Mouse (Mus musculus) adrenal gland, adult 8-10 months (tissue): ENCODE results near the gene Zc3hc1. TPM values are rescaled to one million over a fixed set of nuclear protein-coding genes. Genes with fewer than 3 reads are reported as not detected.

ENCODE experiments used
- DNase-seq: peaks from one replicate; pipeline ENCODE4 v3.0.0; 2022
- total RNA-seq, 4 experiments: library from RNA; stranded (reverse); gene quantifications; 2 replicates each; pipeline ENCODE4 v1.2.4; 2022

Zc3hc1 gene
- total RNA-seq, 4 experiments from 2014 or later: 22.0 to 23.9 (median 22.7) TPM

DNA sequence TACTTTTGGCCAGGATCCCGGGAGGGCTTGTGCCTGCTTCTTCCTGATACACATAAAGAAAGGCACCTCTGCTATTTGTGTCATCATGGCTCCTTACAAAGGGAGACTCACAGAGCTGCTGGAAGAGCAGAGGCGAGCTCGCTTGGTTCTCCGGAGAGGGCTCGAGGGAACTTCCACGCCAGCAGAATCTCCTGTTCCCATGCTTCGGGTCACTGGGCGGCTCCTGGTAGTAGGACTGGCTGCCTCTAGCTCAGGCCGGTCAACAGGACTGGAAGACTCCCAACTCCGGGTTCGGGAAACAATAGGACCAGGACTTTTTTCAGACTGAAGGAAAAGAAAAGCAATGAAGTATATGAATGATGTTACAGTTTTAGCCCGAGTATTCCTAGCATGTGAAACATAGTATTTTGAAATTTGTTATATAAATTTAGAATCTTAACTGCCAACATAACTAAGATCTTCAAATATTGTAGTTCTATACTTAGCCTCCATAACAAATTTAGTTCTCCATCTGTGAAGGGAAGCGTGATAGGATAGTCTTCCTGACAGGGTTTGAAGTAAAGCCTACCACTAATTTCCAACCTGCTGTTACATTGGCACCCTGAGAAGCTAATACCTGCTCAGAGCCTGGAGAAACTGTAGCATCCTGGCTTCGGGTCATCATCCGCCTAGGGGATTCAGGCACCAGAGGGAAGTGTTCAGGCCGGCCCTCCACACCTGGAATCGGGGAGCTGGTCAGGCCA, 18.0 kb downstream of the Zc3hc1 start:
- no peak for DNase-seq

GRCm38 (mm10) chr6:30369291-30369690, 21.5 kb downstream of the Zc3hc1 start:
- no peak for DNase-seq

GRCm38 (mm10) chr6:30363808-30364207, 27.0 kb downstream of the Zc3hc1 start:
- no peak for DNase-seq

DNA sequence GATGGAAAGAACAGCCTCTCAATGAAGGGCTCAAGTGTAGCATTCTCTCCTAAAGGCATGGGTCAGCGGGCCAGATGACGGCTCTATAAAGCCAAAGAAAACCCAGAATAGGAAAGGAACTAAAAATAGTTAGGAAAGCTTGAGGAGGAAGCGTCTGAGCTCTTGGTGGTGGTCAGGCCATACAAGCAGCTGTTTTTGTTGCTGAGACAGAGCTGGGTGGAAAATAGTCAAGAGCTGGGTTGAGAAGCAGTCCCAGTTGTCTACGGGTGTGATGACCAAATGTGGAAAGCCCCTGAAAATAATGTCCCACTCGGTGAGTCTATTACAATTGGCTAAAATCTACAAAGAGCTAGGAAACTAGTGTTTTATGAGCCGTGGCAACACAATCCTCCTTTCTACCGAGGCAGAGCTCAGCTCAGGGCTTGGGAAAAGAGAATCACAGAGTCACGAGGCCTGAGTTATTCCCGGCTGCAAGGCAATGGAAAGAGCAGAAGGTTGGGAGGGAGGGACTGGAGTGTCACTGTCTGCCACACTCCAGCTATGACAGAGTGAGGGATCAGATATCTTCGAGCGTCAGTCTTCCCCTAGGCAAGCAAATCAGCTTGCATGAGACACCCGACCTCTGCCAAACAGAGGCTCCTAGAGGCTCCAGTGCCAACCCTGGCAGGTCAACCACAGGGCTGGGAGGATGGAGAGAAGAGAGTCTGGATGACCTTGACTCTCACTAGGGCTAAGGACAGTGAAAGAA, 30.9 kb downstream of the Zc3hc1 start:
- no peak for DNase-seq

DNA sequence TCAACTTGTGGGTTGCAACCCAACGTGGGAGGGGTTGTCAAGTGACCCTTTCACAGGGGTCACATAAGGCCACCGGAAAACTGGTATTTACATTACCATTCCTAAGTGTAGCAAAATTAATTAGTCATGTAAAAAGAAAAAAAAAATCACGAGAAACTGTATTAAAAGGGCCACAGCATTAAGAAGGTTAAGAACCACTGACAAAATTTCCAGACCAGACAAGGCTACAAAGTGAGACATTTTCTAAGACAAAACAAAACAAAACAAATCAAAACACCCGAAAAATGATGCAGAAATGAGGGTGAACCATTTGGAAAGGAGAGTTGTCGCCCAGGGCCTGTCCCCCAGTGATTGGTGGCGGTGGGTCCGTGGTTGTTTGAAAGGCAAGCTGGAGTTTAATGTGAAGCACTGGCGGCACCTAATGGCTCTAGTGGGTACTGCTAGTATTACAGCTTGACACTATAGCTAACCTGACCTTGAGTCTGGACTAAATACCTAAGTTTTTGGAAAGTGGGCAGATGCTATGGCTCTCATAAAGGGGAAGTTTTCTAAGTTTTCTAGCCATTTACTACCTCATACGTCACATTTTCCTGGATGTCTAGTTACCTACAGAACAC, 33.2 kb downstream of the Zc3hc1 start:
- DNase-seq: peak; percentile 54

- peak; percentile 64 for DNase-seq
These were observed 34.1 kb downstream of the Zc3hc1 start for GRCm38 (mm10) chr6:30356680-30357079.

DNA sequence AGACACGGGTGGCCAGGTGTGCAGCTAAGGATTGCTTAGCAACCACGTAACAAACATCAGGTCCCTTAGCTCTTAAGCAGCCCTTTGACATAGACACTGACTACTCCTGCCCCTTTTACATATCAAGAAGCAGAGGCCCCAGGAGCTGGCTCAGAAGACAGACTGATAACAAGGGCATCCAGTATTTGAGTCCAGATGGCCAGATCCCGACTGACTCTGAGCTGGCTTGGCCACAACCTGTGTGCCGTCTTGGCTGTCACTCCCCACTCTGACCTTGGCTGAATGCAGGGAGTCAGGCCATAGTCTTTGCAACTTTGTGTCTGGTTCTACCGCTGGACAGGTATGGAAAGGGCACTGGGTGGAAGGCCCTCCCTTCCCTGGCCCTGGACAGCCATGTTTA, 34.7 kb downstream of the Zc3hc1 start:
- DNase-seq: peak; percentile 29

- DNase-seq: no peak
These were observed 35.1 kb downstream of the Zc3hc1 start for GRCm38 (mm10) chr6:30355701-30356100.

DNA sequence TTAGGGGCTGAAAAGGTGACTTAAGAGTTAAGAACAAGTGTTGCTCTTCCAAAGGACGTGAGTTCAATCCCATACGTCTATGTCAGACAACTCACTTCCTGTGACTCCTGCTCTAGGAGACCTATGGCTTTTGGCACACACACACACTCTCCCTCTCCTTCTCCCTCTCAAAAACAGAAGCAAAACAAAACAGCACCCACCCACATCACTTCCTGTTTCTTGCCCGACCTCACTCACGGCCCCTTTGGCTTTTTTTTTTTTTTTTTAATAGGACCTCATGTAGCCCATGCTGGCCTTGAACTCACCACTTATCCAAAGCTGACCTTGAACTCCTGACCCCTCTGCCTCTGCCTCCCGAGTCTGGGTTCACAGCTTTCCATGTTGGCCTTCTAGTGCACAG, 36.1 kb downstream of the Zc3hc1 start:
- DNase-seq: no peak

DNA sequence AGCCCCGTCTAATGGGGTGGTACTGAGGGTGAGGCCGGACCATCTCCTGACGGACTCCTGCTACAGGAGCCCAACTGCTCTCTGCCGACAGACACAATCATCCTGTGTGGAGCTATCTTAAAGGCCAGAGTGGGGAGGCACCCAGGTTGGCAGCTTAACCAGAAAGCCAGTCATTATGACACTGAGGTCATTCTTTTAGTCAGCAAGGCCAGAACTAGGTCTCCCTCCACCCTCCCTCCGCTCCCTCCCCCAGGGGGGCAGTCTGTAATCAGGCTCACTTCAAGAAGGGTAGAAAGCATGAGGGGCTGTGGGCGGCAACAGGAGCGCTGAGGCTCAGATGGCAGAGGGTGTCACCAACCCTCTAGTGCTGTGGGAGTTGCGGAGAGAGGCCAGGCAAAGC, 37.2 kb downstream of the Zc3hc1 start:
- DNase-seq: peak; percentile 28

DNA sequence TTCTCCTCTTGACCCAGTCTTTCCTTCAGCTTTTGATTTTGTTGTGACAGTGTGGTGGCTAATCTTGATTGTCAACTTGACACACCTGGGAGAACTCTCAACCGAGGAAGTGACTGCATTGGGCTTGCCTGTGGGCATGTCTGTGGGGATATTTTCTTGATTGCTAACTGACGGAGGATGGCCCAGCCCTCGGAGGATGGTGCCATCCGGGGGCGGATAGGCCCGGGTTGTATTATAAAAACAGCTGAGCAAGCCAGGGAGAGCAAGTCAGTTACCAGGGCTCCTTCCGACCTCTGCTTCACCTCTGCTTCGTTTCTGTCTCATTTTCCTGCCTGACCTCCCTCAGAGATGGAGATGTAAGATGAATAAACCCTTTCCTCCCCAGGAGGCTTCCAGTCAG, 38.1 kb downstream of the Zc3hc1 start:
- DNase-seq: no peak

DNA sequence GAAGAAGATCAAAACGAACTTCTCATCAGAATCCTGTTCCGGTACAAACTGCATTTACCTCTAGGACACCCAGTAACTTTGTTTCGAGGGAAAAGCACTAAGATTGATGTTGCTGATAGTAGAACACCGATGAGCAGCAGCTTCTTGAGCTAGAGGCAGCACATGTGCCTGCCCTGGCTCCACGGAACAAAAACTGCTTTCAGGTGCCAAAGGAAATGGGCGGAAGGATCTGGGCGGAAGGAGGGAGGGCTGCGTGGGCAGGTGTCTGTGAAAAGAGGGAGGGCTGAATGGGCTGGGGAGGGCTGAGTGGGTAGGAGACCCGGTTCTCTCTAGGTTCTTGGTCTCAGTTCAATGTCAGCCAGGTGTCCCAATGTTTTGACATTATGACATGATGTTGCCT, 39.5 kb downstream of the Zc3hc1 start:
- DNase-seq: no peak

DNA sequence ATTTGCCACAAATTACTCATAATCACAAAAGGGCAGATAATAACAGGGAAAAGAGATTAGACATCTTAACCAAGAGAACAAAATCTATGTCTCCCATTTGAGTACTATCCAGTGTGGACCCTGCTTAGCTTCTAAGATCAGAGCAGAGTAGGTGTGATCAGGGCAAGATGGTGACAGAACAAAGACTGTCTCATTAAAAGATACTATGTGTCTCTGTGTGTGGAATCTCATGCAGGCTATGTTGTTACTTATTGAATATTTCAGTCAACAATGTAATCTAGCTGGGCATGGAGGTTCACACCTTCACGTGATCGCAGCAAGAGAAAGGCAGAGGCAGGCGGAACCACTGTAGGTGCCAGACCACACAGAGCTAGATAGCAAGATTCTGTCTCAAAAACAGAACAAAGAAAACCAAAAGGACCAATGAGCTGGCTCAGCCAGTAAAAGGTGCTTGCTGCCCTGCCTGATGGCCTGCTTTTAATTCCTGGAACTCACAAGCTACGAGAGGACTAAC, 43.5 kb downstream of the Zc3hc1 start:
- DNase-seq: no peak

GRCm38 (mm10) chr6:30346737-30347136, 44.1 kb downstream of the Zc3hc1 start:
- DNase-seq: no peak

- DNase-seq: no peak
These were observed 46.8 kb downstream of the Zc3hc1 start for GRCm38 (mm10) chr6:30344032-30344431.

GRCm38 (mm10) chr6:30340231-30340873, 50.5 kb downstream of the Zc3hc1 start:
- no peak for DNase-seq

GRCm38 (mm10) chr6:30336912-30337311, 53.9 kb downstream of the Zc3hc1 start:
- DNase-seq: peak; percentile 58

GRCm38 (mm10) chr6:30332262-30332661, 58.6 kb downstream of the Zc3hc1 start:
- no peak for DNase-seq

DNA sequence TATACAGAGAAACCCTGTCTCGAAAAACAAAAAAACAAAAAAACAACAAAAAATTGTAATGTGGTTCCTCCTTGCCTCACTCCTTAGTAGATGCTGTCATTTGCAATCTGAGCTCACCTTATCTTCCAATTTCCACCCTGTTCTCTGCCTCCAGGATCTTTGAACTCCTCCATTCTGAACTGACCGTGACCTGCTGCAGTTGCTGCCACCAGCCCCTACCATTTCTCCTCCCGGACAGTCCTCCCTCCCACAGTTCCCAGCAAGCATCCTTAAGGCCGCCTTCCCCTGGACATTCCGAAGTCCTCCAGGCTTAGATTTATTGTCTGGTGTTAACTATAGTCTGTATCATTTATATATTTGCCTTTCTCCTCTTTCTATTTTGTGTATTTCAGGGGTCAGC, 60.1 kb downstream of the Zc3hc1 start:
- DNase-seq: no peak

DNA sequence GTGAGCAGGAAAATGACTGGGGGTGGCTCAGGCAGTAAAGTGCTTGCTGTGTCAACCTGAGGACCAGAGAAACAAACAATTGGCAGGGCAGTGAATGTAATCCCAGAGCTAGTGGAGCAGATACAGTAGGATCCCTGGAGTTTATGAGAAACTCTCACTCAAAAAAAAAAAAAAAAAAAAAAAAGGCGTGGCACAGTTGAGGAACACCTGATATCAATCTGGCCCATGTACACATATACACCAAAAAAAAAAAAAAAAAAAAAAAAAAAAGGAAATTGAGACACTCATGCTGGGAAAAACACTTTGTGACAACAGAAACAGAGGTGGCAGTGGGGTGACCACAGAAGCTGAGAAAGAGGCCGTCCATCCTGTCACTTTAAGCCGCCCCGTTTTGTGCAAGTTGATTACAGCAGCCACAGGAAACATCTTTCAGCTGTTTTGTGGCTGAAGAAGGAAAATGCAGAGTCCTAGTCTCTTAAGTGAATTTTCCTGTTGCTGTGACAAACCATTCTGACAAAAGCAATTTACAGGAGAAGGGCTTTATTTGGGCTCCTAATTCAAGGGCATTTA, 64.8 kb downstream of the Zc3hc1 start:
- DNase-seq: no peak

GRCm38 (mm10) chr6:30321002-30321401, 69.8 kb downstream of the Zc3hc1 start:
- no peak for DNase-seq

GRCm38 (mm10) chr6:30319216-30319615, 71.6 kb downstream of the Zc3hc1 start:
- DNase-seq: no peak
